Mouse (Mus musculus): ENCODE measurements around the gene Vezf1.

GRCm38 (mm10) chr11:88098787-88099598 is 30.9 kb downstream of the Vezf1 start:
- TF ChIP-seq CTCF (IDR thresholded peaks at IDR 0.05; ENCODE audit: borderline replicate concordance, insufficient read depth, low read depth, low read length), result 0 out of 2 replicates have a peak, but pooled peaks have one; percentile 34
- 0 out of 2 replicates have a peak, but pooled peaks have one; percentile 24 for TF ChIP-seq POLR2A (IDR thresholded peaks at IDR 0.05; ENCODE audit: borderline replicate concordance, insufficient read depth, low read length)
